Mouse (Mus musculus) embryonic stem cell, embryonic (primary cell): ENCODE results near the gene Gm30191.

ENCODE experiments used
- CTCF ChIA-PET, 4 experiments: fragments of 300-600 bp in 2 of 4; fragments of 350-600 bp in 2 of 4; sonication (Branson Sonifier 250); formaldehyde crosslinking; loops; one replicate each; lab custom pipeline; 2022; ENCODE audit warnings: inconsistent platforms in 2 of 4; lab: Charles Lee
- POLR2A ChIA-PET, 4 experiments: fragments of 300-600 bp in 2 of 4; fragments of 350-600 bp in 2 of 4; sonication (Branson Sonifier 250); formaldehyde crosslinking; loops; one replicate each; lab custom pipeline; 2022; ENCODE audit warnings: antibody characterized with exemption in 4 of 4, inconsistent platforms in 1 of 4; lab: Charles Lee

Gm30191 gene

GRCm38 (mm10) chr4:134288397-134289256 lies 41.9 kb downstream of the Gm30191 start:
- ChIA-PET CTCF (interaction anchor here in 3 of 4 experiments (0.6 to 2.8 kb wide), 7 partner anchors 10 to 107 kb away, joined by 3 to 12 read pairs (median 5); partner anchors contain the start of genes Cep85 (in 1 of the 3) and Pafah2 (in 1 of the 3)), POLR2A (interaction anchor here (0.5 to 3.7 kb wide), 30 partner anchors 10 to 531 kb away, joined by 3 to 31 read pairs (median 5); partner anchors contain the start of genes Cep85 (in 3 of the 4), Pafah2 (in 2 of the 4), Sh3bgrl3 (in 1 of the 4) and Stmn1 (in 1 of the 4))

GRCm38 (mm10) chr4:134292067-134292466 lies 45.3 kb downstream of the Gm30191 start:
- CTCF ChIA-PET = interaction anchor here in 3 of 4 experiments (0.6 to 3.5 kb wide), 40 partner anchors 8 to 220 kb away, joined by 3 to 18 read pairs (median 4); partner anchors contain the start of genes Cep85 (in 3 of the 3), Grrp1 (in 1 of the 3), Pafah2 (in 1 of the 3) and Trim63 (in 1 of the 3)
- POLR2A ChIA-PET = interaction anchor here in 2 of 4 experiments (0.8 to 1.7 kb wide), 15 partner anchors 8 to 164 kb away, joined by 3 to 5 read pairs (median 4); partner anchors contain the start of genes Cep85 (in 2 of the 2) and Sh3bgrl3 (in 1 of the 2)

- ChIA-PET CTCF (interaction anchor here in 3 of 4 experiments (0.5 to 3.5 kb wide), 24 partner anchors 9 to 178 kb away, joined by 3 to 18 read pairs (median 5); partner anchors contain the start of genes Cep85 (in 3 of the 3), E130218I03Rik (in 1 of the 3) and Trim63 (in 1 of the 3)), POLR2A (interaction anchor here in 3 of 4 experiments (0.5 to 1.7 kb wide), 12 partner anchors 18 to 573 kb away, joined by 3 to 7 read pairs (median 4); no protein-coding TSS in a partner anchor)
Observed at GRCm38 (mm10) chr4:134293061-134293691, 46.4 kb downstream of the Gm30191 start.

- CTCF ChIA-PET = interaction anchor here in 3 of 4 experiments (0.5 to 3.5 kb wide), 15 partner anchors 8 to 257 kb away, joined by 3 to 18 read pairs (median 5); partner anchors contain the start of genes Cep85 (in 1 of the 3) and E130218I03Rik (in 1 of the 3)
- POLR2A ChIA-PET = interaction anchor here in 2 of 4 experiments (0.6 to 1.7 kb wide), 7 partner anchors 22 to 574 kb away, joined by 3 to 5 read pairs (median 3); partner anchors contain the start of gene Cep85 (in 1 of the 2)
Observed at GRCm38 (mm10) chr4:134293692-134294163, 47.0 kb downstream of the Gm30191 start.

- CTCF ChIA-PET = interaction anchor here (0.5 to 3.6 kb wide), 21 partner anchors 9 to 260 kb away, joined by 3 to 16 read pairs (median 3); partner anchors contain the start of genes Pdik1l (in 1 of the 4) and Trim63 (in 1 of the 4)
- POLR2A ChIA-PET = interaction anchor here in 3 of 4 experiments (0.6 to 2.0 kb wide), 6 partner anchors 9 to 83 kb away, joined by 3 to 5 read pairs (median 3); partner anchors contain the start of genes Grrp1 (in 1 of the 3), Pdik1l (in 1 of the 3) and Trim63 (in 1 of the 3)
Observed at GRCm38 (mm10) chr4:134296096-134296495, 49.4 kb downstream of the Gm30191 start.

- POLR2A ChIA-PET = interaction anchor here in 3 of 4 experiments (0.6 to 2.0 kb wide), 7 partner anchors 9 to 83 kb away, joined by 3 to 5 read pairs (median 3); partner anchors contain the start of genes Pdik1l (in 1 of the 3) and Trim63 (in 1 of the 3)
- CTCF ChIA-PET = interaction anchor here (0.5 to 3.6 kb wide), 27 partner anchors 9 to 1893 kb away, joined by 3 to 16 read pairs (median 4); partner anchors contain the start of genes Pdik1l (in 1 of the 4) and Trim63 (in 1 of the 4)
Observed at GRCm38 (mm10) chr4:134296523-134296922, 49.8 kb downstream of the Gm30191 start.

- POLR2A ChIA-PET = interaction anchor here in 2 of 4 experiments (0.8 to 1.4 kb wide), 5 partner anchors 11 to 110 kb away, joined by 3 read pairs; partner anchors contain the start of gene Cep85 (in 1 of the 2)
- CTCF ChIA-PET = interaction anchor here in 3 of 4 experiments (0.6 to 3.6 kb wide), 10 partner anchors 10 to 254 kb away, joined by 3 to 16 read pairs (median 3); partner anchors contain the start of genes Pdik1l (in 1 of the 3) and Trim63 (in 1 of the 3)
Observed at GRCm38 (mm10) chr4:134297369-134297768, 50.6 kb downstream of the Gm30191 start.

- ChIA-PET POLR2A (interaction anchor here in 3 of 4 experiments (0.6 to 4.3 kb wide), 31 partner anchors 11 to 483 kb away, joined by 3 to 44 read pairs (median 3); partner anchors contain the start of genes Cep85 (in 2 of the 3), Grrp1 (in 2 of the 3), Pafah2 (in 2 of the 3) and Pdik1l (in 2 of the 3)), CTCF (interaction anchor here (0.6 to 3.6 kb wide), 19 partner anchors 10 to 1475 kb away, joined by 3 to 16 read pairs (median 4); partner anchors contain the start of genes Cep85 (in 1 of the 4), Pafah2 (in 1 of the 4), Pdik1l (in 1 of the 4) and Trim63 (in 1 of the 4))
Observed at GRCm38 (mm10) chr4:134298626-134299497, 52.1 kb downstream of the Gm30191 start.

GRCm38 (mm10) chr4:134299498-134299810 lies 52.7 kb downstream of the Gm30191 start:
- CTCF ChIA-PET = interaction anchor here in 2 of 4 experiments (0.6 to 2.6 kb wide), 13 partner anchors 9 to 1476 kb away, joined by 3 to 12 read pairs (median 4); partner anchors contain the start of genes Cep85 (in 1 of the 2), Pafah2 (in 1 of the 2) and Pdik1l (in 1 of the 2)

More at GRCm38 (mm10) chr4:134299498-134299810, 52.7 kb downstream of the Gm30191 start:
- POLR2A ChIA-PET = interaction anchor here in 3 of 4 experiments (0.6 to 4.3 kb wide), 27 partner anchors 10 to 1262 kb away, joined by 3 to 44 read pairs (median 3); partner anchors contain the start of genes Grrp1 (in 2 of the 3), Pafah2 (in 2 of the 3), Pdik1l (in 2 of the 3) and Trim63 (in 2 of the 3)
